Mouse (Mus musculus) retina, adult 2 months (tissue): ENCODE data around the gene Higd1a.

Source experiments
- DNase-seq: peaks from one replicate; pipeline ENCODE4 v3.0.0-alpha.2; 2012; ENCODE audit warnings: low read depth, low spot score

The Higd1a gene

DNA sequence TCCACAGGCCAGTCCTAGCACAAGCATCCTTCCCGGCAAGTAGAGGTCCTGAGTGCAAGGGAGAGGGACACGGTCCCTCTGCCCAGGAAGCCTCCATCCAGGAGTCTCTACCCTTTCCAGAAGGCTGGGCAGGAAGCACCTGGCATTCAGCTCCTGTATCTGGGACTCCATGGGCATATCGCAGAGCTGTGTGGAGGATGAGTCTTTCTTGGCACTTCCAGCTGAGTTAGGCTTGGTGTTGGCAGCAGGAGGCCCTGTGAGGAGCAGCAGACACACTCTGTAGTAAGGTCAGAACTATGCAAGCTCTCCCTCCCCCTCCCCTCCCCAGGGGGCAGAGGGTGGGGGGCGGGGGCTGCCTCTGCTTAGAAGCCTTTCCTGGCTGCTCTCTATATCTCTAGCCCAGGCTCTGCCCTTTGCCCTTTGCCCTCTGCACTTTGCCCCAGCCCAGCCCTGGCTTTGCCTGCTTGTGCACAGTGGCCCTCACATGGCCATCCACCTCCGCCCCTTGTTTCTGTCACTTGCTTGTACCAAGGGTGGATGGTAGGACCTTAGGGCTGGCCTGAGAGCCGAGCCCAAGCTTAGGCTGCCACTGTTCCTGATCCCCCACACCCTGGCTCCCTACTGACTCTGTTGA is 59.2 kb downstream of the Higd1a start:
- no peak for DNase-seq
